Mouse (Mus musculus) heart, postnatal 14 days (tissue): ENCODE measurements around the gene Rgs8. TPM values are rescaled to one million over a fixed set of nuclear protein-coding genes. Genes with fewer than 3 reads are reported as not detected.

Source experiments
- DNase-seq, 2 experiments: peaks; one replicate each; pipeline ENCODE4 v3.0.0; 2021 to 2022
- intact Hi-C: fragments of 180-260 bp; cut with DNase I; formaldehyde crosslinking; loops from one replicate; pipeline ENCODE4 v1.15.1; 2025
- total RNA-seq, 2 experiments: library from RNA; stranded (reverse); gene quantifications; 2 replicates each; pipeline ENCODE4 v1.2.3; 2021

The Rgs8 gene
- total RNA-seq, 2 experiments from 2014 or later = not detected

GRCm38 (mm10) chr1:153672698-153673097, 19.9 kb downstream of the Rgs8 start:
- no peak for DNase-seq
- intact Hi-C loops = no loop called here

- DNase-seq = no peak
- intact Hi-C loops = no loop called here
Observed at GRCm38 (mm10) chr1:153673900-153674299, 21.1 kb downstream of the Rgs8 start.

GRCm38 (mm10) chr1:153675591-153675990, 22.8 kb downstream of the Rgs8 start:
- intact Hi-C loops = no loop called here
- no peak for DNase-seq

GRCm38 (mm10) chr1:153677635-153678034, 24.8 kb downstream of the Rgs8 start:
- DNase-seq = no peak
- intact Hi-C loops = no loop called here

GRCm38 (mm10) chr1:153679147-153679546, 26.3 kb downstream of the Rgs8 start:
- intact Hi-C loops = no loop called here

GRCm38 (mm10) chr1:153679653-153680052, 26.8 kb downstream of the Rgs8 start:
- intact Hi-C loops = loop anchor here (5.0 kb wide), 1 partner anchor 58 kb away; no protein-coding TSS in a partner anchor
- no peak for DNase-seq

More at GRCm38 (mm10) chr1:153679147-153679546, 26.3 kb downstream of the Rgs8 start:
- peak; percentile 41 to 53 for DNase-seq

GRCm38 (mm10) chr1:153680363-153680762, 27.5 kb downstream of the Rgs8 start:
- DNase-seq = no peak
- intact Hi-C loops = loop anchor here (5.0 kb wide), 1 partner anchor 57 kb away; no protein-coding TSS in a partner anchor

GRCm38 (mm10) chr1:153681036-153681435, 28.2 kb downstream of the Rgs8 start:
- intact Hi-C loops = loop anchor here (5.0 kb wide), 1 partner anchor 56 kb away; no protein-coding TSS in a partner anchor

GRCm38 (mm10) chr1:153683190-153683589, 30.4 kb downstream of the Rgs8 start:
- intact Hi-C loops = loop anchor here (5.0 kb wide), 1 partner anchor 54 kb away; no protein-coding TSS in a partner anchor
- DNase-seq = no peak

More at GRCm38 (mm10) chr1:153681036-153681435, 28.2 kb downstream of the Rgs8 start:
- no peak for DNase-seq

- intact Hi-C loops = no loop called here
- no peak for DNase-seq
Observed at GRCm38 (mm10) chr1:153685630-153686029, 32.8 kb downstream of the Rgs8 start.

- no peak for DNase-seq
- intact Hi-C loops = no loop called here
Observed at GRCm38 (mm10) chr1:153692526-153692925, 39.7 kb downstream of the Rgs8 start.

- DNase-seq = no peak
- intact Hi-C loops = no loop called here
Observed at GRCm38 (mm10) chr1:153694372-153695120, 41.7 kb downstream of the Rgs8 start.

GRCm38 (mm10) chr1:153695398-153695797, 42.6 kb downstream of the Rgs8 start:
- intact Hi-C loops = no loop called here
- no peak for DNase-seq

- intact Hi-C loops = no loop called here
- DNase-seq = no peak
Observed at GRCm38 (mm10) chr1:153696093-153696492, 43.3 kb downstream of the Rgs8 start.

- intact Hi-C loops = no loop called here
- DNase-seq = no peak
Observed at GRCm38 (mm10) chr1:153696541-153696940, 43.7 kb downstream of the Rgs8 start.

- intact Hi-C loops = no loop called here
- DNase-seq = no peak
Observed at GRCm38 (mm10) chr1:153697581-153698251, 44.9 kb downstream of the Rgs8 start.

GRCm38 (mm10) chr1:153698311-153699084, 45.7 kb downstream of the Rgs8 start:
- no peak for DNase-seq
- intact Hi-C loops = no loop called here

- intact Hi-C loops = no loop called here
- no peak for DNase-seq
Observed at GRCm38 (mm10) chr1:153700448-153701063, 47.7 kb downstream of the Rgs8 start.

- intact Hi-C loops = no loop called here
- no peak for DNase-seq
Observed at GRCm38 (mm10) chr1:153701461-153701860, 48.6 kb downstream of the Rgs8 start.

- intact Hi-C loops = no loop called here
- no peak for DNase-seq
Observed at GRCm38 (mm10) chr1:153702166-153702852, 49.5 kb downstream of the Rgs8 start.
